Mouse (Mus musculus) activated CD4-positive, CD25-positive, alpha-beta regulatory T cell (primary cell): Measurements from ENCODE around the gene Rapgef6. TPM values are rescaled to one million over a fixed set of nuclear protein-coding genes. Genes with fewer than 3 reads are reported as not detected.

Experiments used
- polyA plus RNA-seq, 2 experiments: library from polyadenylated mRNA; unstranded; fragments of 100-300 nt; shearing (Covaris generic); gene quantifications; one replicate each; pipeline ENCODE4 v1.2.1; 2017

The Rapgef6 gene
- polyA plus RNA-seq: 100 to 1,000 TPM; 222 to 254 TPM

GRCm38 (mm10) chr11:54522529-54523430 lies at the start of gene Rapgef6:
Rapgef6 (plus strand) TSS chr11:54522847.

Other genes with a start within 250 kb of the Rapgef6 start
- not detected for gene Acsl6, start 219.0 kb upstream of the Rapgef6 start, polyA plus RNA-seq
- not detected for gene Meikin, start 152.2 kb upstream of the Rapgef6 start, polyA plus RNA-seq
- gene Fnip1, start 84.6 kb upstream of the Rapgef6 start, polyA plus RNA-seq: 10 to 100 TPM in 1 of 2 experiments, 1 to 10 TPM in 1; 7.1 to 12.1 TPM